Mouse (Mus musculus): Measurements from ENCODE around the gene A2m. TPM values are rescaled to one million over a fixed set of nuclear protein-coding genes. Genes with fewer than 3 reads are reported as not detected.

Gene A2m
- total RNA-seq (2021), result under 1 TPM; 0.42 to 0.57 TPM
- long read RNA-seq, experiment 1, result 0 reads
- long read RNA-seq, experiment 2, result 0 reads

GRCm38 (mm10) chr6:121635076-121635475, at the start of gene A2m:
Gene A2m, plus strand, starts transcription at chr6:121635376.
- DNase-seq (ENCODE audit: low spot score in 2 of 2), result no peak

DNA sequence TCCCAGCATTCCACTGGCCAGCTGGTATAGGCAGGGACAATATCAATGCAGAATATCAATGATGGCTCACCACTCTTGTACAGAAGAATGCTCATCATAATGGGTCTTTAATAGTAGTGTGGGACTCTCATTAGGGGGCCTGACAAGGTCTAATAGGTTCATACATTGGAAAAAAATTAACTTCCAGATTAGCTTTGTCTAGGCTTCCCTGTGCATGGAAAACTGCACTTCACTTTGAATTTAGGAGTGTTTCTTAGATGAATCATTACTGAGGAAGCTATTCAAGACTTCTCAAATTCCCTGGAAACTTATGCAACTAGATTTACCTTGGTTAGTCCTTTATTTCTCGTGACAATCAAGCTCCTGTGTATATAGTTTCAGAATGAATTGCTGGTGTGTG, 45.0 kb upstream of the A2m start:
- DNase-seq (ENCODE audit: low spot score in 2 of 2), result no peak

GRCm38 (mm10) chr6:121600927-121601326, 34.2 kb upstream of the A2m start:
- DNase-seq (ENCODE audit: low spot score in 2 of 2), result no peak

GRCm38 (mm10) chr6:121607861-121608260, 27.3 kb upstream of the A2m start:
- DNase-seq (ENCODE audit: low spot score in 2 of 2), result no peak

- no peak for DNase-seq (ENCODE audit: low spot score in 2 of 2)
Measured at GRCm38 (mm10) chr6:121611796-121612195, 23.4 kb upstream of the A2m start.

GRCm38 (mm10) chr6:121617476-121617875, 17.7 kb upstream of the A2m start:
- DNase-seq (ENCODE audit: low spot score in 2 of 2), result no peak

GRCm38 (mm10) chr6:121622525-121622924, 12.7 kb upstream of the A2m start:
- no peak for DNase-seq (ENCODE audit: low spot score in 2 of 2)

DNA sequence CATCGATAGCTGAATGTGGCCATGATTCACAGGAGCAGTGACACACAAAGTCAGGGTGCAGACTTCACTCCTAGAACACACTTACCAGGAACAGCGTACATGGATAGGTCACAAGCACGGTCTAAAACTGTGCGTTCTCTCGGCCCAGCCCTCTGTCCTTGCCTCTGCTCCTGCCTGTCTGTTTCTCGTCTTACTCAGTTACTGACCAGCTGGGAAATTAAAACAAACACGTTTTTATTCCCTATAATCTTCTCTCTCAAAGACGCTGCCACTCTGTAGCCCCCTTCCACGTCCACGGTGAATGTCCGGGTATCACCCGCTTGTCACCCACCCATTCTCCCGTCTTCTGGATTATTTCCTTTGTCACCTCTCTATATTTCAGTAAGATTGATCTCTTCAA, 656 bp upstream of the A2m start:
- no peak for DNase-seq (ENCODE audit: low spot score in 2 of 2)

DNA sequence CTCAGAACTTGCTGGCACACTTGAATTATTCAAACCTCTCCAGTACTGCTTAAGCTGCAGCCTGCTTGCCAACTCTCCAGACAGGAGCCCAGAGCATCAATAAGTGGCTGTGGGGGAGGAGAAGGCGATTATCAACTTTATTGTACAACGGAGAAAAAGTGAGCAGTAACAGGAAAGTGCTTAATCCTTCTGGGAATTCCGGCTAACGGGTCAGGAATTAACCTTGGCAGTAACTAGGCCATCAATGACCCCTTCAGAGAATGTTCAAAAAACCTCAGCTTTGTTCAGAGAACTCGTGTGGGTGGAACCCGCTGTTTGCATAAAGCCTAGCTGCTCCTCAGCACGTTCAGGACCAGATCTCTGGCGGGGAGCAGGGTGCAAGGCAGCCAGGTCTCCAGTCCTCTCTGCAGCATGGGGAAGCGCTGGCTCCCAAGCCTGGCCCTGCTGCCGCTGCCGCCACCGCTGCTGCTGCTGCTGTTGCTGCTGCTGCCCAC, 749 bp downstream of the A2m start:
- DNase-seq (ENCODE audit: low spot score in 2 of 2), result no peak

GRCm38 (mm10) chr6:121648499-121648898, 13.3 kb downstream of the A2m start:
- no peak for DNase-seq (ENCODE audit: low spot score in 2 of 2)

Other genes with a start within 250 kb of the A2m start
- 10 to 100 TPM; 11.2 to 12.4 TPM for gene Iqsec3, start 161.7 kb upstream of the A2m start, total RNA-seq (2021)
- gene Gm7298, start 97.6 kb downstream of the A2m start, total RNA-seq (2021), result not detected
- gene Mug1, start 203.2 kb downstream of the A2m start, total RNA-seq (2021), result under 1 TPM; 0.07 to 0.16 TPM